Mouse (Mus musculus) bone marrow macrophage, adult 2 months (primary cell): ENCODE results near the gene Smg6.

ENCODE experiments used
- CTCF ChIP-seq: IDR thresholded peaks from 2 replicates; pipeline ENCODE4 v1.5.1; 2012; ENCODE audit warnings: low read depth, mild to moderate bottlenecking, low read length, moderate library complexity
- POLR2A ChIP-seq: IDR thresholded peaks from 2 replicates; pipeline ENCODE4 v1.6.1; 2012; ENCODE audit warnings: mild to moderate bottlenecking, low read depth, low read length, borderline replicate concordance

GRCm38 (mm10) chr11:75157037-75157436 lies 231.4 kb downstream of the Smg6 start:
- no peak for TF ChIP-seq POLR2A
- TF ChIP-seq CTCF: no peak
